ENCODE assay signal across 20 mouse cellular contexts in genomic region chr10:44477240-44477639, GRCm38 (mm10). TPM values are rescaled to one million over a fixed set of nuclear protein-coding genes. Genes with fewer than 3 reads are reported as not detected.
DNase-seq lines count a peak whose midpoint lies in the region; ATAC-seq and TF ChIP-seq lines count a peak whose summit lies in the region.
"Had no signal": no experiment of that assay in that cellular context is flagged by ENCODE, and none has a peak within 500 bp of the region (broad histone marks: within the 10 kb centered on the region; RNA-seq: fewer than 3 reads in every experiment).

No protein-coding gene starts in this region.

- no peaks in the 10 kb centered on the region; the same call in 1 of the 2 replicates for H3K27me3 ChIP-seq in liver, adult 2 months (ENCODE audit: control insufficient read depth, insufficient read depth, low read length)
- peaks cover 3% of the 10 kb centered on the region; the same call in 1 of the 2 replicates for H3K27me3 ChIP-seq in liver, postnatal 0 days (ENCODE audit: insufficient read depth, low read length)
- no peaks in the 10 kb centered on the region for H3K27me3 ChIP-seq in lung, postnatal 0 days (replicated peaks; ENCODE audit: insufficient read depth, low read length)
- no peaks in the 10 kb centered on the region for H3K27me3 ChIP-seq in intestine, postnatal 0 days (replicated peaks; ENCODE audit: control insufficient read depth, insufficient read depth, low read length)
- no peaks in the 10 kb centered on the region for H3K27me3 ChIP-seq in stomach, postnatal 0 days (ENCODE audit: control insufficient read depth, insufficient read depth, low read length)
- H3K27me3 ChIP-seq in forebrain, postnatal 0 days (ENCODE audit: insufficient read depth, low read length) = peaks cover 3% of the 10 kb centered on the region; the same call in 1 of the 2 replicates
- H3K27me3 ChIP-seq: hindbrain, embryonic 13.5 days had no signal

- no peaks in the 10 kb centered on the region for H3K9me3 ChIP-seq in liver, postnatal 0 days (ENCODE audit: low read length)
- H3K9me3 ChIP-seq in lung, postnatal 0 days (ENCODE audit: low read length) = no peaks in the 10 kb centered on the region
- no peaks in the 10 kb centered on the region for H3K9me3 ChIP-seq in intestine, postnatal 0 days (ENCODE audit: control insufficient read depth)
- no peaks in the 10 kb centered on the region for H3K9me3 ChIP-seq in stomach, postnatal 0 days (ENCODE audit: control insufficient read depth, low read length)
- no peaks in the 10 kb centered on the region for H3K9me3 ChIP-seq in forebrain, postnatal 0 days (ENCODE audit: low read length)
- H3K9me3 ChIP-seq: embryonic facial prominence, embryonic 15.5 days; forebrain, embryonic 15.5 days; heart, embryonic 10.5 days; hindbrain, embryonic 13.5 days had no signal

- peak; percentile 84 for DNase-seq in liver, adult 2 months (ENCODE audit: extremely low read depth, low read depth, low spot score)
- DNase-seq in liver, postnatal 0 days = no peak
- DNase-seq in lung, postnatal 0 days (ENCODE audit: low spot score) = peak; percentile 12
- DNase-seq in lung, postnatal 10 days = no peak
- no peak for DNase-seq in stomach, postnatal 0 days (ENCODE audit: low spot score)
- DNase-seq in forebrain, postnatal 0 days = no peak
- no peak for DNase-seq in heart, postnatal 14 days
- DNase-seq: adrenal gland, postnatal 10 days; cerebellum, adult 11-12 months; cerebellum, adult 9-10 months; cerebellum, postnatal 25 days; gastrocnemius, postnatal 10 days; heart, adult 18-20 months; heart, postnatal 10 days had no signal

- no peak overlapping the region for H3K9ac ChIP-seq in liver, adult 2 months (ENCODE audit: low read depth, low read length)
- H3K9ac ChIP-seq in liver, postnatal 0 days (replicated peaks) = no peak overlapping the region
- H3K9ac ChIP-seq in lung, postnatal 0 days (replicated peaks; ENCODE audit: low read depth) = no peak overlapping the region
- H3K9ac ChIP-seq in intestine, postnatal 0 days (ENCODE audit: low read depth, low read length) = no peak overlapping the region
- H3K9ac ChIP-seq in stomach, postnatal 0 days (ENCODE audit: low read length) = no peak overlapping the region
- H3K9ac ChIP-seq in forebrain, postnatal 0 days = no peak overlapping the region
- H3K9ac ChIP-seq: embryonic facial prominence, embryonic 15.5 days; forebrain, embryonic 15.5 days; hindbrain, embryonic 13.5 days had no signal

- WGBS in liver, adult 2 months = 36% methylated on average over 8 of the region's 8 CpGs
- 65% methylated on average over 8 of the region's 8 CpGs for WGBS in liver, postnatal 0 days (ENCODE audit: insufficient replicate concordance)
- 45% methylated on average over 8 of the region's 8 CpGs for WGBS in lung, postnatal 0 days
- 29% methylated on average over 8 of the region's 8 CpGs for WGBS in intestine, postnatal 0 days
- WGBS in stomach, postnatal 0 days = 31% methylated on average over 8 of the region's 8 CpGs
- WGBS in forebrain, postnatal 0 days = 55% methylated on average over 8 of the region's 8 CpGs

- no peak for ATAC-seq in liver, postnatal 0 days
- no peak for ATAC-seq in lung, postnatal 0 days
- ATAC-seq in intestine, postnatal 0 days = no peak
- ATAC-seq in stomach, postnatal 0 days (ENCODE audit: low FRiP score, low TSS enrichment) = peak; percentile 57; the same call in 1 of the 2 replicates
- ATAC-seq in forebrain, postnatal 0 days = no peak
- ATAC-seq: forebrain, embryonic 15.5 days had no signal

- H3K4me2 ChIP-seq in liver, postnatal 0 days (ENCODE audit: low read depth, low read length) = no peak overlapping the region
- 0 out of 2 replicates have a peak overlapping the region, but pooled peaks have one; percentile 34 for H3K4me2 ChIP-seq in lung, postnatal 0 days (replicated peaks; ENCODE audit: low read depth, low read length)
- H3K4me2 ChIP-seq in intestine, postnatal 0 days (replicated peaks; ENCODE audit: low read depth) = peak overlapping the region; percentile 60
- H3K4me2 ChIP-seq in stomach, postnatal 0 days (replicated peaks; ENCODE audit: low read depth) = peak overlapping the region; percentile 48; the same call in 1 of the 2 replicates
- H3K4me2 ChIP-seq in forebrain, postnatal 0 days (ENCODE audit: low read depth) = no peak overlapping the region
- H3K4me2 ChIP-seq: embryonic facial prominence, embryonic 15.5 days; forebrain, embryonic 15.5 days; hindbrain, embryonic 13.5 days had no signal

- TF ChIP-seq EP300 in liver, postnatal 0 days (IDR thresholded peaks at IDR 0.05; ENCODE audit: low read depth) = no peak
- TF ChIP-seq EP300 in lung, postnatal 0 days (IDR thresholded peaks at IDR 0.05) = no peak
- TF ChIP-seq EP300 in stomach, postnatal 0 days (optimal IDR thresholded peaks at IDR 0.05) = no peak

- intact Hi-C loops in heart, postnatal 14 days (cut with DNase I) = no loop called here

- no peak for TF ChIP-seq CTCF in liver, adult 2 months (IDR thresholded peaks at IDR 0.05; ENCODE audit: low read depth, low read length)
- TF ChIP-seq CTCF in liver, postnatal 0 days (IDR thresholded peaks at IDR 0.05; ENCODE audit: low read depth) = no peak
- TF ChIP-seq CTCF in lung, postnatal 0 days (IDR thresholded peaks at IDR 0.05) = no peak
- TF ChIP-seq CTCF in intestine, postnatal 0 days (IDR thresholded peaks at IDR 0.05; ENCODE audit: low read depth) = no peak
- no peak for TF ChIP-seq CTCF in stomach, postnatal 0 days (IDR thresholded peaks at IDR 0.05; ENCODE audit: low read depth)
- TF ChIP-seq CTCF in forebrain, postnatal 0 days (IDR thresholded peaks at IDR 0.05; ENCODE audit: low read depth) = no peak

- no peaks in the 10 kb centered on the region for H3K79me2 ChIP-seq in liver, adult 2 months (ENCODE audit: control insufficient read depth, insufficient read depth, low read length)

- no peak overlapping the region for H3K4me3 ChIP-seq in liver, adult 2 months (ENCODE audit: insufficient read depth, low read depth, low read length)
- no peak overlapping the region for H3K4me3 ChIP-seq in liver, postnatal 0 days (ENCODE audit: low read depth, low read length)
- no peak overlapping the region for H3K4me3 ChIP-seq in lung, postnatal 0 days (ENCODE audit: low read depth, low read length)
- H3K4me3 ChIP-seq in intestine, postnatal 0 days (ENCODE audit: low read depth, low read length) = no peak overlapping the region
- H3K4me3 ChIP-seq in stomach, postnatal 0 days (ENCODE audit: low read depth, low read length) = no peak overlapping the region
- no peak overlapping the region for H3K4me3 ChIP-seq in forebrain, postnatal 0 days (ENCODE audit: low read depth, low read length)
- H3K4me3 ChIP-seq: embryonic facial prominence, embryonic 15.5 days; forebrain, embryonic 15.5 days; heart, embryonic 10.5 days; hindbrain, embryonic 13.5 days had no signal

- no peak overlapping the region for H3K27ac ChIP-seq in liver, adult 2 months (replicated peaks; ENCODE audit: insufficient read depth, low read depth, low read length)
- H3K27ac ChIP-seq in liver, postnatal 0 days (ENCODE audit: low read depth) = no peak overlapping the region
- no peak overlapping the region for H3K27ac ChIP-seq in lung, postnatal 0 days (ENCODE audit: low read length)
- H3K27ac ChIP-seq in intestine, postnatal 0 days (ENCODE audit: low read depth, low read length) = no peak overlapping the region
- no peak overlapping the region for H3K27ac ChIP-seq in stomach, postnatal 0 days (replicated peaks)
- H3K27ac ChIP-seq in forebrain, postnatal 0 days (ENCODE audit: low read depth, low read length) = no peak overlapping the region
- H3K27ac ChIP-seq: embryonic facial prominence, embryonic 15.5 days; forebrain, embryonic 15.5 days; heart, embryonic 10.5 days; hindbrain, embryonic 13.5 days had no signal

- no peak for TF ChIP-seq POLR2A in liver, adult 2 months (IDR thresholded peaks at IDR 0.05; ENCODE audit: extremely low read depth, insufficient read depth, low read length)

- H3K4me1 ChIP-seq in liver, adult 2 months (ENCODE audit: control insufficient read depth, insufficient read depth, low read length) = peaks cover 3% of the 10 kb centered on the region
- no peaks in the 10 kb centered on the region; the same call in 1 of the 2 replicates for H3K4me1 ChIP-seq in liver, postnatal 0 days (ENCODE audit: insufficient read depth)
- peaks cover 12% of the 10 kb centered on the region; the same call in 1 of the 2 replicates for H3K4me1 ChIP-seq in lung, postnatal 0 days (ENCODE audit: insufficient read depth, low read depth, low read length)
- peaks cover 13% of the 10 kb centered on the region for H3K4me1 ChIP-seq in intestine, postnatal 0 days (replicated peaks; ENCODE audit: control insufficient read depth, insufficient read depth, low read length)
- peaks cover 3% of the 10 kb centered on the region; the same call in 1 of the 2 replicates for H3K4me1 ChIP-seq in stomach, postnatal 0 days (replicated peaks; ENCODE audit: control insufficient read depth, insufficient read depth)
- no peaks in the 10 kb centered on the region for H3K4me1 ChIP-seq in forebrain, postnatal 0 days (ENCODE audit: insufficient read depth)
- H3K4me1 ChIP-seq: embryonic facial prominence, embryonic 15.5 days had no signal

- no peaks in the 10 kb centered on the region for H3K36me3 ChIP-seq in liver, adult 2 months (ENCODE audit: control insufficient read depth, insufficient read depth, low read length)
- no peaks in the 10 kb centered on the region for H3K36me3 ChIP-seq in liver, postnatal 0 days (replicated peaks; ENCODE audit: insufficient read depth, low read length)
- H3K36me3 ChIP-seq in lung, postnatal 0 days (ENCODE audit: insufficient read depth, low read length) = no peaks in the 10 kb centered on the region
- H3K36me3 ChIP-seq in intestine, postnatal 0 days (ENCODE audit: control insufficient read depth, insufficient read depth) = no peaks in the 10 kb centered on the region
- H3K36me3 ChIP-seq in stomach, postnatal 0 days (ENCODE audit: control insufficient read depth, insufficient read depth, low read length) = no peaks in the 10 kb centered on the region
- no peaks in the 10 kb centered on the region for H3K36me3 ChIP-seq in forebrain, postnatal 0 days (ENCODE audit: insufficient read depth)
- H3K36me3 ChIP-seq: embryonic facial prominence, embryonic 15.5 days; forebrain, embryonic 15.5 days; heart, embryonic 10.5 days; hindbrain, embryonic 13.5 days had no signal

RNA-seq across cellular contexts. Expression of gene Prdm1, which starts 51.1 kb away (rescaled TPM):
- 0.28 and 0.47 TPM in 2 replicates for total RNA-seq in liver, adult 2 months (2014; rRNA removed)
- polyA plus RNA-seq in liver, adult 2 months (2012; rRNA removed) = 0.05 and 0.18 TPM in 2 replicates
- 0.15 and 0.20 TPM in 2 replicates for polyA plus RNA-seq in liver, postnatal 0 days (2015; fragmentation: Nextera tagmentation; extraction: Ambion mirVana)
- 3.2 and 5.5 TPM in 2 replicates for polyA plus RNA-seq in lung, postnatal 0 days (2015; fragmentation: Nextera tagmentation; extraction: Ambion mirVana)
- polyA plus RNA-seq in intestine, postnatal 0 days (2015; fragmentation: Nextera tagmentation; extraction: Ambion mirVana) = 17.7 and 21.2 TPM in 2 replicates
- 5.9 and 7.3 TPM in 2 replicates for polyA plus RNA-seq in stomach, postnatal 0 days (2015; fragmentation: Nextera tagmentation; extraction: Ambion mirVana)
- 0.71 and 1.0 TPM in 2 replicates for total RNA-seq in forebrain, postnatal 0 days (2014; rRNA removed)
- polyA plus RNA-seq in forebrain, postnatal 0 days (2015; fragmentation: Nextera tagmentation; extraction: Ambion mirVana) = 0.23 and 0.25 TPM in 2 replicates
- 1 to 10 TPM; 1.6 to 2.1 TPM for total RNA-seq in heart, postnatal 14 days (2021)
- total RNA-seq: MEL had no signal

Comparison
In these comparisons a context has a peak if more than half of its experiments do, and no peak if none do; other contexts are left out.
1. DNase-seq: peak in liver, adult 2 months (single experiment) and lung, postnatal 0 days (single experiment); none in liver, postnatal 0 days (single experiment), lung, postnatal 10 days (single experiment), stomach, postnatal 0 days (single experiment), forebrain, postnatal 0 days (single experiment) and heart, postnatal 14 days (0 of 2).
2. H3K4me2 ChIP-seq: peak in lung, postnatal 0 days (single experiment), intestine, postnatal 0 days (single experiment) and stomach, postnatal 0 days (single experiment); none in liver, postnatal 0 days (single experiment) and forebrain, postnatal 0 days (single experiment).